Mouse (Mus musculus): ENCODE data around the gene Mylip.

The Mylip gene

DNA sequence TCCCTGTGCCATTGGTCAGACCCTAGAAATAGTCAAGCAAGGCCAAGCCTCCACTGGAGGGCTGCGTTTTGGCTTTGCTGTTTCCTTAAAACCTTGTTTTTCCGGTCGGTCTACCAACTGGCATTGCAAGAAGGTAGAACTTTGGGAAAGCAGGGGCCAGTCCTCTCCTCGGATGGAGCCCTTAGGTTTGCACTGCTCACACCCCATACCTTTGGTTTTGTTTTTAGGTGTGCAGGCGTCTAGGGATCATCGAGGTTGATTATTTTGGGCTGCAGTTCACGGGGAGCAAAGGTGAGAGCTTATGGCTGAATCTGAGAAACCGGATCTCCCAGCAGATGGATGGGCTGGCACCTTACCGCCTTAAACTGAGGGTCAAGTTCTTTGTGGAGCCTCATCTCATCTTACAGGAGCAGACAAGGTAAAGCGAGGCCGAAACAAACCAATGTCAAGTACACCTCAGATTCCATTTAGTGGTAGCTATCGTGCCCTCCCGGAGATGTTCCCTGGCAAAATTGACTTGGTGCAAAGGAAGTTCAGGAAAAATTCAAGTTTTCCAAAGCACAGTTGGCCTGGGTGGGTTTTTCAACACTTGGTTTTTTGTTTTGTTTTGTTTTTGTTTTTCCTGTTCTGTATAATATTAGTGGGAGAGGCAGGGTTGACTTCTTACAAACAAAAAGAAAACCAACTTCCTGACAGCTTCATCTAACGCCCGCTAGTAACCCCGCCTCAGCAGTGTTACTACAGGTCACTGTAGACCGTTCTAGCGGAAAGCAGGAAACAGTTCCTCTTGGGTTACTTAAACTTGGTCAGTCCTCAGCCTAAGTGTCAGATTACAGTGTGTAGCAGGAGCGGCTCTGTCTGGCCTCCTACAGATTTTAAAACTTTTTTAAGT lies 1.7 kb downstream of the Mylip start:
- DNase-seq (ENCODE audit: low spot score in 2 of 2): peak; percentile 39 to 43

DNA sequence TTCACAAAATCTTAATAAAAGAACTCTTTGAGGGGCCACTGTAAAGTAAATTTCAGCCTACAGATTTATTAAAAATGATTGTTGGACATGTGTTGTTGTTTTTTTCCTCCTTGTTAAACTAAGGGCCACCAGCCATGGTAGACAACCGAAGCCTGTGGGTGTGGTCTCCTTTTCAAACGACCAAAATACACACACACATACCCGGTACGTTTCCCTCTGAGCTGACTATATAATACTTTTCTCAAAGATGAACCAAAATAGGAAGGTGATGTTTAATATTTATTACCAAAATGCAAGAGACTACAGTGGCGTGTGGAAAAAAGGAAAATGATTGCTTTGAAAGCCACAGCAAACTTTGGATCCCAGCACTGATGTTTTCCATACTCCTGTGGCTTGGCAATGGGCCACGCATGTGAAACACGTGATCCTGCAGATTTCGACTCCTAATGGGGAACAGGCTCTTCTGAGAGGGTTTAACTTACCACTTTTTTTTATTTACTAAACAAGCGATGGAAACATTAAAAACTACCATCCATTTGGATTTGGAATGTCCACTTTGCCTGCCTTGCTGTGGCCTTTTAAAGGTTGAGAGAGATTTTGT lies 2.4 kb downstream of the Mylip start:
- DNase-seq (ENCODE audit: low spot score in 2 of 2): peak; percentile 37 to 57

DNA sequence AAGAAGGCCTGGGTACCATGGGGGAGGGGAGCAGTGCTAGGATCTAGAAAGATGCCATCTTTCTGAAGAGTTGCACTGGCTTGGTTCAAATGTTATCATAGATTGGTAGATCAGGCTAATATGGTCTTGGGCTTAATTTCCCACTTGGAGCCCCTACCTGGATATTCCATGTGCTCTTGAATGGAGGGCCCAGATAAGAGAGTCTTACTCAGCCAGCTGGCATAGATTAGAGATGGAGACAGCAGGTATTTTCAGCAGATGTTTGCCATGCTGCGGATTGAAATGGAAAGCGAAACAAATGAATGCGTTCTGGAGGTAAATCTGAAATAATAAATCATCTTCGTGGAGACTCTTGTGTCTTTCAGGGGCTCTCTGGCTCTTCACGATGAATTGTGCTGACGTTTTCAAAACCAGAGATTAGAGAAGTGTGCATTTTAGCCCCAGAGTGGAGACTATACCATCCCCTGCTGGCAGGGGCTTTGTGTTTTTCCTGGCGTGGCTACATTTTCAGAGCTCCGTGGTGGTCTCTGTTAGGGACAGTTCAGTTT lies 4.8 kb downstream of the Mylip start:
- no peak for DNase-seq (ENCODE audit: low spot score in 2 of 2)

DNA sequence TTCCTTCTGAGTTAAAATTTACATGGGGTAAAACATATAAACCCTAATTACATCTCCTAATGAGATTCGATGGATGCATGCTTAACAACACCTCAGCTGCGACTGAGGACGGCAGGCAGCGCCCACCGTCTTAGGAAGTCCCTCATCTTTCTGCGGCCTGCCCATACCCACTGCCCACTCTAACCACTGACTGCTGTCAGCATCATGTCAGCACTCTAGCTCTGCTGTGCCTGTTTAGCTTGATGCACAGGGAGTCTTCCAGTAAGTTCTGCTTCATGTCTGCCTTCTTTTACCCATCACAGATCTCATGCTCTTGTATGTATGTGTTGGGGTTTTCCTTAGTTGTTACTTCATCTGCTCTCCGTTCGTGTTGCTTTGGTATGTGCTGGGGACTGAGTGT lies 7.2 kb downstream of the Mylip start:
- DNase-seq (ENCODE audit: low spot score in 2 of 2): no peak

DNA sequence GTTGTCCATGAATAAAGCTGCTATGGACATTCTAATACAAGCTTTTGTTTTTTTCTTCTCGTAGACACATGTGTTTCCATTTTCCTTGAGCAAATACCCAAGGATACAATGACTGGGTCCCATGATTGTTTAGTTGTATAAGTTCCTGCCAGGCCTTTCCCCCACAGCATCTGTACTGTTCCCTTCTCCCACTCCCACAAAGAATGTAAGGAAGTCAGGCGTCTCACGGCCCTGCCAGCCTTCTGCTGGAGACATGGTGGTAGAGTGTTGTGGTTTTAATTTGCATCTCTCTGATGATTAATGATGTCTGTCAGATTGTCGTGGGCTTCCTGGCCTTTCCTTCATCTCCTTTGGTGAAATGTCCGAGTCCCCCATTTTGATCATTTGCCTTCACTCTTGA lies 7.7 kb downstream of the Mylip start:
- DNase-seq (ENCODE audit: low spot score in 2 of 2): no peak

GRCm38 (mm10) chr13:45397896-45398805 lies 8.6 kb downstream of the Mylip start:
- no peak for DNase-seq (ENCODE audit: low spot score in 2 of 2)

DNA sequence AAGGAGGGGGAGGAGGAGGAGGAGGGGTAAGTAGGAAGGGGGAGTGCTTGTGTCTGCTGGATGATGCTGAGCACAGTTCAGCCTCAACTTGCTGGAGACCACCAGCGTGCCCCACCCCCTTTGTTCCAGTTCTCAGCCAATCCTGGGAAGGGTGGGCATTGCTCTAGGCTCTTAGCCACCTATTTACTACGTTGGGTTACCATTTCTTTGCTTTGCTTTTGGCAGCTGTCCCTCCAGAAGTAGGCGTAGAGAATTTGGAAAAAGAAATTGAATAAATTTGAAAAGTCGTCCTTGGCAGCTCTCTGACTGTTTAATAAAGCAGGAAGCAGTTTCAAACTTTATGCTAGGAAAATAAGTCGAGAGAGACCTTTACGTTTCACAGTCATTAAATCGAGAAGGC lies 11.2 kb downstream of the Mylip start:
- DNase-seq (ENCODE audit: low spot score in 2 of 2): no peak

DNA sequence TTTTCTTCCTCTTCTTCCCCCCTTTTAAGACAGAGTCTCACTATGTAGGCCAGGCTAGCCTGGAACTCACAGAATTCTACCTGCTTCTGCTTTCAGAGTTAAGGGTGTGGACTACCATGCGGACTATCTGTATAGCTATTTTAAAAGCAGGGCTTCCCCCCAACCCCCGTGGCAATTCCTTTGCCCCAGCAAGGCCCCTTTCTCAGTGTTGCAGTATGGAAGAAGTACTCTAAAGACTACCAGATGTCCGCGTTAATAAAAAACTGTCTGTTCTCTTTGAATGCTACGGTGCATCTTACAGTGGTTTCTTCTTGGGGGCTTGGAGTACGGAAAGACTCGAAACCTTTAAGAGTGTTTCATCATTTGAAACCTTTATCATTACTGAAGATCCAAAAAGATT lies 12.3 kb downstream of the Mylip start:
- DNase-seq (ENCODE audit: low spot score in 2 of 2): no peak

- no peak for DNase-seq (ENCODE audit: low spot score in 2 of 2)
These were observed 12.9 kb downstream of the Mylip start for GRCm38 (mm10) chr13:45402316-45403039.

DNA sequence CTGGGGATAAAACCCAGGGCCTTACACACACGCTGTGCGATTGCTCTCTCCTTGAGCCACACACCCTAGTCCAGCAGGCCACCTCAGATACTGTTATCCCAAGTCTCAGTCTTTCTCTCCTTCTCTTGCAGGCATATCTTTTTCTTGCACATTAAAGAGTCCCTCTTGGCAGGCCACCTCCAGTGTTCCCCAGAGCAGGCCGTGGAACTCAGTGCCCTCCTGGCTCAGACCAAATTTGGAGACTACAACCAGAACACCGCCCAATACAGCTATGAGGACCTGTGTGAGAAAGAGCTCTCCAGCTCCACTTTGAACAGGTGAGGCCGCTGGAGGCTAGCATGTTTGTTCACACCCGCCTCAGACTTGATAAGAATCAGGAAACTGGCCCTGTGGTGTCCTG lies 14.7 kb downstream of the Mylip start:
- DNase-seq (ENCODE audit: low spot score in 2 of 2): no peak

DNA sequence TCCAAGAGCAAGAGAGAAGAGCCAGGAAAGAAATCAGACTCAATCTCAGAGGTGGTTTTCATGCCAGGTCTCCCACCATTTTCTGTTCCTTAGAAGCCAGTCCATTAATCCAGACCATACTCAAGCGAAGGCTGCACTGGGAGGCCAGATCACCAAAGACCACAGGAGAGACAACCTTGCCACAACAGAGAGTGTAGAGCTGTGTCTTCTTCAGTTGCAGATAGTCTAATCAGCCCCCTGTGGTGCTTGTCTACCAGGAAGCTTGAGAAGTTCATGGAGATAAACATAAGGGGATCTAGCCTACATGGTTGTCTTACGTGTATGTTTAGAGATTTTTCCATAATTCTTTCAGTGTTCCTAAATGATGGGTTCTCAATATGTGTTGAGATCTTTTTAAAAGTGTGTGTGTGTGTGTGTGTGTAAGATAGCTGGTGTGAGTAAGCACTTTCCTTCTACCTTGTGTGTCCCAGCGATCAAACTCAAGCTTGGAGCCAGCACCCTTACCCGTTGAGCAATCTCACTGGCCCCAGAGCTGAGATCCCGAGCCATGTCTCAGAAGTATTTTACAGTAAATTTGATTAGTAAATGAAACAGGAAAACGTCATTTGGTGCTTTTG lies 15.8 kb downstream of the Mylip start:
- DNase-seq (ENCODE audit: low spot score in 2 of 2): no peak

GRCm38 (mm10) chr13:45406289-45406688 lies 16.7 kb downstream of the Mylip start:
- DNase-seq (ENCODE audit: low spot score in 2 of 2): no peak

DNA sequence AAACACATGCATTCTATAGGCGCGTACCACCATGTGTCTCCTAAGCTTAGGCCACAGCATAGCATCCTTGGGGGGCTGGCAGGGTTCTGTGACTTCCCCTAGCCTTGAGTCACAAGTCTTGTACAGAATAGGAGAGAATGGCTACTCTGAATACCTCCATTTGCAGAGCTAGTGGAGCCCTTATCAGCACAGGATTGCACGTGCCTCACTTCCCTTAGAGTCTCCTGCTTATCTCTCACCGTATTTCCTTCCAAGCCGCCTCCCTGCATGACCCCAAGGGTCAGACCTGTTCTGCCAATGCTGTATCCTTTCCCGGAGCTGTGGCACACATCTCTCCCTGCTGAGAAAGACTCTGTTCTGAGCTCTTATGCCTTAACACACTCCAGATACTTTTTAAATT lies 17.2 kb downstream of the Mylip start:
- no peak for DNase-seq (ENCODE audit: low spot score in 2 of 2)

GRCm38 (mm10) chr13:45410936-45411335 lies 21.4 kb downstream of the Mylip start:
- DNase-seq (ENCODE audit: low spot score in 2 of 2): no peak

DNA sequence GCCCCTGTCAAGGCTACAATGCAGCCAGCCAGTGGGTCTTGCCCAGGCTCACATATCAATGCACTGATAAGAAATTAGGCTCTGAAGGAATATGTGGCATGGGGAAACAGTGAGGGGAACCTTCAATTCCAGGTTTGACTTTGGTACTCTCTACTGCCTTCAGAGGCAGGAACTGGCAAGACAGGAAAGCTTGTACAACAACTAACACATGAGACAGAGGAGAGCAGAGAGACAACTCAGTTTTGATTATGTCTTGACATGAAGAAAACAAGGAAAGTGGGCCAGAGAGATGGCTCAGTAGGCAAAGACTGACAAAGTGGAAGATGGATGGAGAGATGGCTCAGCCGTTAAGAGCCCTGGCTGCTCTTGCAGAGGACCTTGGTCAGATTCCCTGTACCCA lies 23.5 kb downstream of the Mylip start:
- DNase-seq (ENCODE audit: low spot score in 2 of 2): no peak

DNA sequence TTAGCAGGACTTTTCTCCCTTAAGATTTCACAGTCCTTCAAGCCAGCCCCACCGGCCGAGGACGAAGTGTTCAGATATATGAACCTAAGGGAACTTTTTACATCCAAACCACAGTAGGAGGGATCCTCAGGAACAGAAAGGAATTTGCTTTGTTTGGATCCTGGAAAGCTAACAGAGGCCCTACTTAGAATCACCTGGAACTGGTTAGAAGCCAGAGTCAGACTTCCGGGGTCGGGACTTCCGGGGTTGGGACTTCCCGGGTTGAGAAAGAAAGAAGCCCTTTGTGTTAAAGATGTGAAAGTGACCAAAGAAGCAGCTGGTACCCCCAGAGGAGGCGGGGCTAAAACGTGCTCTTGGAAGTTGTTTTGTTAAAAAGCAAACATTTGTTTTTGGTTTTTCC lies 24.5 kb downstream of the Mylip start:
- no peak for DNase-seq (ENCODE audit: low spot score in 2 of 2)

DNA sequence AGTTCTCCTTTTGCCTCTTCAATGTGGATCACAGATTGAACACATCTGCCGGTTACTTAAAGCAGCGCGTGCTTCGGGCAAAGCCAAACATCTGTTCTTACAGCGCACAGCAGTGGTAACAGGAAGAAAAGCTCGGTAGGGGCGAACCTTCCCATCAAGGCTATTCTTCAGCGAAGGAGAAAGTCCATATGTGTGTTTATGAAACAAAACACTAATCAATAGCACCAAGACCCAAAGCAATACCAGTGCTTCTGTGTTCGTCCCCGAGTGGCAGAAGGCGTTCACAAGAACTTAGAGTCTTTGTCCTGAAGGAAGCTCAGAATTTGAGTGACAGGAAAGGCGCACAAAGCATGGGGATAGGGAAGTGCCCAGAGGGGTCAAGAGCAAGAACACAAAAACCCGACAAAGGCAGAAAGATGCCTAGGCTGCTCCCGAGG lies 27.1 kb downstream of the Mylip start:
- no peak for DNase-seq (ENCODE audit: low spot score in 2 of 2)

- no peak for DNase-seq (ENCODE audit: low spot score in 2 of 2)
These were observed 29.4 kb downstream of the Mylip start for GRCm38 (mm10) chr13:45418986-45419385.

DNA sequence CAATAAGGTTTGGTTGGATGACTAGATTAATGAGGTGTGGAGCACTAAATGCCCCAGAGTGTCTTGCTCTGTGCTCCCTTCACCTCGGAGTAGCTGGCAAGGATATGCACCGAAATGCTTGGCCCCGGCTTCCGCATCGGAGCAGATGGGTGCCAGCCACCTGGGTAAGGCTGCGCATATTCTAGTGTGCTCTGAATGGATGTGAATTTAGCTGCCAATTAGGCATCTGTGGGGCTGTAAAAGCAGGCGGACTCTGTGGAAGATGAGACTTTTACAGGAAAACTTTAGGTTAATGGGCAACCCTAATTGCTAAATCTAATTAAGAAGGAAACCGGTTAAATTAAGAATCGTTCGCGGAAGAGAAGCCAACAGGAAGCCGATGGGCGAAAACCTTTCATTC lies 32.7 kb downstream of the Mylip start:
- DNase-seq (ENCODE audit: low spot score in 2 of 2): no peak

DNA sequence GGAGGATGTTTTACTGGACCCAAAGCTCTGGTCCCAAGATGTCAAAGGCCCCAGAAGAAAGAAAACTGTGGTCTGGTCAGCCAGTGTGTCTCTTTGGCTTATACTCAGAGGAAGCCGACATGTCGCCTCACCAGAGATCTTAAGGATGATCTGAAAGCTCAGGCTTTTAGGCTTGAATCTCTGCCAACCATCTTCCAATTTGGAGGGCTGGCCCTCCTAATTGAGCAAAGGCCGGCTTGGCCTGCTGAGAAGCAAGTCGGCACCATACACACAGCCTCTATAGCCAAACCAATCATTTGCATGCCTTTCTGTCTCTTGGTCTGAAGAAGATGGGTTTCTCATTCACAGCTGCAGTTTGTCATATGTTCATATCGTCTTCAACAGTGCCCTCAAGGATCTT lies 33.2 kb downstream of the Mylip start:
- no peak for DNase-seq (ENCODE audit: low spot score in 2 of 2)

DNA sequence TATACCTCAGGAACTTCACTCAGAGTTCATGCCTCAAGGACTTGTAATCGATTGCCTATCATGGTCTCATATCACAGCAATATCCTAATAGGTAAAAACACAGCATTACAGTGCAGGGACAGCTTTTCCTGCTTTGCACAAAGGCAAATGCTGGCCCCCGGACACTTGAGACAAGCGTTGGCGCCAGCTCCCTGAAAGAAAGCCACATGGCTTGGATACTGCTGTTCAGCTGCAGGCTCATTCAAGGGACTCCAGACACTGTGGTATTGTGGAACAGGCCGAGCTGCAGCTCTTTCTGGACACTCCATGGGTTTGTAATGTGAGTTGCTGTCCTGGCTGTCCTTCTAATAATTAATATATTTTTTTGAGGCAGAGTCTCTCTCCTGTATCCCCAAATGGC lies 34.4 kb downstream of the Mylip start:
- no peak for DNase-seq (ENCODE audit: low spot score in 2 of 2)
